Mouse (Mus musculus) layer of hippocampus, adult 9-10 months (tissue): Measurements from ENCODE around the gene Snrnp35.
"Not testable (repeated sequence)": the region's sequence is repeated elsewhere in the genome, so short reads cannot be mapped to it uniquely, and the experiment has no call there.

ENCODE experiments used
- DNase-seq: peaks from one replicate; pipeline ENCODE4 v3.0.0; 2022; ENCODE audit warnings: low spot score

Gene Snrnp35

DNA sequence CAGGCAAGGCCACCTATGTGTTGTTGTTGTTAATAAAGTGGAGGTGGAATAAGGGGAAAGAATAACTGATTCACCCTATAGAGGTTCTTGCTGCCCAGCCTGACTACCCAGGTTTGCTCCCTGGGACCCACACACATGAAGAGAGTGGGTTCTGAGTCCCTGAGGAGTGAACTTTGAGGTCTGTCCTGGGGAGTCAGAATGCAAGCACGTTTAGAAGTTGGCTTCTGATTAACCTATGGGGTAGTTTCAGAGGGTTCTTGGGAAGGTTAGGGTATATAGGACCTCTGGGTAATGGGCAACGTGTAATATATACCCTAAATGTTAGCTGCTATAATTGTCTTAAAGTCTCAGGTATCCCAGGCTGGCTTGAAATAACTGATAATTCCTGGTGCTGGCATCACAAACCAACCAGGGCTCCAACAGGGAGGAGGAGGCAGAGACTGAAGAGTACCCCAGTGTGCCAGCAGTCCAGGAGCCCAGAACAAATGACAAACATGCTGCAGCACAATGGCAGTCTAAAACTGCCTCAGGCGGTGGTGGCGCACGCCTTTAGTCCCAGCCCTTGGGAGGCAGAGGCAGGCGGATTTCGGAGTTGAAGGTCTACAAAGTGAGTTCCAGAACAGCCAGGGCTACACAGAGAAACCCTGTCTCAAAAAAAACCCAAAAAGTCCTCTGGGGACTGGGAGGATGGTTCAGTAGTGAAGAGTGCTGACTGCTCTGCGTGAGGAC is 20.5 kb upstream of the Snrnp35 start:
- no peak for DNase-seq

DNA sequence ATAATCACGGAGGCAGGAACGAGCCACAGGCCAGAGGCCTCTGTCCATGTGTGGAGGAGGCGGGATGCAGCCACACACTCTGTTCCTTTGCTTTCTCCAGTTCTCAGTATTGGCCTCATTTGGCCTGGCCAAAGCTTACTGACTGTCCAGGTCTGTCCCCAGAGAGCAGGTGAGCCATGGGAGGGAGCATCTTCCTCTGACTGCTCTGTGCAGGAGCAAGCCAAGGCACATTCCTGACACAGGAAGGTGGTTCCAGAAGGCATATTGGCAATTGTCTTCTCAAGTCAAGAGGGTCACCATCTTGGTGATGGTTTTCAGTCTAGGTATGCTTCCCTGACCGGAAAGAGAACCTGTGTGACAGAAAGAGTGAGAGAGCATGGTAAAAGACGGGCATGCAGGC is 19.5 kb upstream of the Snrnp35 start:
- DNase-seq: no peak

DNA sequence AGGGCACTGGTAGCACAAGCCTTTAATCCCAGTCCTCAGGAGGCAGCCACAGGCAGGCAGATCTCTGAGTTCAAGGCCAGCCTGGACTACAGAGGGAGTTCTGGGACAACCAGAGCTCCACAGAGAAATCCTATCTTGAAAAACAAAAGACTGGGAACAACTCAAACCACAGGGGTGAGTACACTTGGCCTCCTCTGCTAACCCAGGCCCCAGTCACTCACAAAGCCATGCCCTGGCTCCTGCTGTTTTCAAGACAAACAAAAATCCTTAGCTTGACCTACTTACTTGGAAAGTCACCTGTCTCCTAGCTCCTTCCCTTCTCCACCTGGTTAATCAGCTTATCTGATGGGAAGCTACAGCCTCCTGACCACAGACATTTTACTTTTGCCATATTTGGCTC is 18.0 kb upstream of the Snrnp35 start:
- DNase-seq: no peak

DNA sequence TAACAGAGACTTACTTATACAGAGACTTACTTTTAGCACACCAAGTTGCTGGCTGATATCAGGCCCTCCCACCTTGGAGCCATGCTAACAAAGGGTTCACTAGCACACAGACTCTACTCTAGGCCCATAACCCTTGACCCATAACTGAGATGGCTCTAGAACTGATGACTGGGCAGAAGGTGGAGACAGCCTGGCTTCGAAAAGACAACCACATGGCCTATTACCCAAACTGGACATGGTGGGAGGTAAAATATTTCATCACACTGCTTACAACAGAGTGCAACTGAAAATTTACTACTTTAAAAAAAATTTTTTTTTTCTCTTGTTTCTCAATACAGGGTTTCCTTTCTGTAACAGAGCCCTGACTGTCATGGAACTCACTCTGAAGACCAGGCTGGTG is 15.2 kb upstream of the Snrnp35 start:
- no peak for DNase-seq

DNA sequence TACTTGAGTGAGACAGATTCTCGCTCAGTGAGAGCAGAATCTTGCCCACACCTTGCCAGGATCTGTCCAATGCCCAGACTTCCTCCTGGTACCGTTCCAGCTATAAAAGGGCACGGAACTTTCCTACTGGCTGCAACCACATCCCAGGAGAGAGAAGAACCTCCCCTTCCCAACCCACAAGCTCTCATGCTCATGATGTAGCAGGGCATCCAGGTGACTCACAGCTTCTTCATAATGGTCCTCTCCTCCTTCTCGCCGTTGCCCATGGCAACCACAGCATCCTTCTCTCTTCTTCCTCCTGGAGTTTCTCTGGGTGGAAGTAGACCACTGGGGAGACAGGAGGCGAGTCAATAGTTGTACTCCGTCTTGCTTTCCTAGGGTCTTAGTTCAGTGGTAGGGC is 14.6 kb upstream of the Snrnp35 start:
- no peak for DNase-seq

DNA sequence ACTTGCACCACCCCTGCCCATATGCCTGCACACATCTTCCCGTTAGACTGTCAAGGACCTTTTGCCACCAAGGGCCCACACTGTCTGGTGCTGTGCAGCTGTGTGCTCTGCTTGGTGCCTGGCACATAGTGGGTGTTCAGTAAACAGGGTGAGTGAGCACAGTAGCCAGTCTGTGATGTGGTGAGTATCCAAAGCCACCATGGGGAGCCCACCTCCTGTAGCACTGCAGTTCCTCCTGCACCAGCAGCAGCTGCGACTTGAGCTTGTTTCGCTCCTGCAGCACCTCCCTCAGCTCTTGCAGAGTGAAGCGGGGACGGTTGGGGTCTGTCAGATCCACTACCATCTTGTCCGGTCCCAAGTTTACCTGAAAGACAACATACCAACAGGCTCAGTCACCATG is 13.4 kb upstream of the Snrnp35 start:
- DNase-seq: no peak

DNA sequence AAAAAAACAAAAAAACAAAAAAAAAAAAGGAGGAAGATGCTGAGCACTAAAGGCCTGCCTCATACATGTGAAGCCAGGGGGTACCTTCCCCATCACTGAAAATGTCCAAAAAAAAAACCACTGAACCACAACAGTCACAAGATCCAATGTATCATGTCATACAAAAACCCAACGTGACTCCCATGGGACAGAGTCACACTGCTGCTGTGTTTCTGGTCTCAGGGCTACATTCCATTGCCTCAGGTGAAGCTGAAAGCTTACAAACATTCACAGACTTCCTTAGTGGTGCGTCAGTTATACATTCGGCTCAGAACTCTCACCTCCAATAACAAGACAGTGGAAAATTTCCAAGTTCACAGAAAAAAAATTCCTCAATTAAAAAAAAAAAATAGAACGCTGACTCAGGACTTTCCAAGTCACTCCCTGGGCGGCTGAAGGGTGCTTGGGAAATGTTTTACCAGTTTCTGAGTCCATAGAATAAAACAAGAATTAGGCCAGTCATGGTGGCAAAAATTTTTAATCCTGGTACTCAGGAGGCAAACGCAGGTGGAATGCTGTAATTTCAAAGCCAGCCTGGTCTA is 12.3 kb upstream of the Snrnp35 start:
- DNase-seq: no peak

DNA sequence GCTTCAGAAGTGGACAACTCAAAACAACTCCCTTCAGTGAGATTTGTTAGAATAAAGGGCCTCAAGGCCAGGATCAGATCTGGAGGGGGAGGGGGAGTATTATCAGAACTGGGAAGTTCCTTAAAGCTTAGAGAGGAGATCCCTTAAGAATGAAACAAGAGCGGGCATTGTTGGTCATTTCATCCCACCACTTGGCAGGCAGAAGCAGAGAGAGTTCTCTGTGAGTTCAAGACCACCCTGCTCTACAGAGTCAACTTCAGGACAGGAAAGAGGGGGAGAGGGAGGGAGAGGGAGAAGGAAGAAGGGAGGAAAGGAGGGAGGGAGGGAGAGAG is 4.1 kb upstream of the Snrnp35 start:
- no peak for DNase-seq

DNA sequence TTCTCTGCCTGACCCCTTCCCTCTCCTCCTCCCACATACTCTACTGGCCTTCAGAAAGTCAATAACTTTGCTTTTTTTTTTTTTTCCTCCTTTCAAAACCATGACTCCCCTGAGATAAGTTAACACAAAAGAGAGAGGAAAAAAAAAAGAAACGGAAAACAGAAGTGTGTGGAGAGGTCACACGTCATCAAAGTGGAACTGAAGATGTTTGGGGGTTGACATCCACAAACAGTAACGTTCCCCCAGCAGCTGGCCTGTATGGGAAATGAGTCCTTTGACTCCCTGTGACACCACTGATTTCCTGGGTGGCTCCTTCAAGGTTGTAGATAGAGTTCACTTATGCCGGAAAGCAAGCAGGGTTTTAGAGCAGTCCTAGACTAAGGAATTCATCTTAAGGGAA is 2.8 kb upstream of the Snrnp35 start:
- no peak for DNase-seq

DNA sequence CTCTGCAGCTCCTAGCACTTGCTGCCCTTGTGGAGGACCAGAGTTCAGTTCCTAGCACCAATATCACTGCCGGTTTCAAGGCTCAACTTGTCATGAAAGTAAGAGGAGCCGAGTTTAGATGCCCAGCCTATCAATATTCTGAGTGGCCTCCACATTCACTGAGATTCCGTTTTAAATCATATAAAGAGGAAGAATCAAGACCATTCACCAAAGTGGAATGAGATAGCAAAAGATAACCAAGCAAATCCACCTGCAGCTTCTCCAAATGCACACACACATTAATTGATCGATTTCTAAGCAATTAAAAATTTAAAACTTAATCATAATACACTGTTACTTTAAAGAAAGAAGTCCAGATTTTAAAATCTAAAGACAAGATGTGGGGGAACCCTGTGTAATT is 1.2 kb upstream of the Snrnp35 start:
- no peak for DNase-seq

DNA sequence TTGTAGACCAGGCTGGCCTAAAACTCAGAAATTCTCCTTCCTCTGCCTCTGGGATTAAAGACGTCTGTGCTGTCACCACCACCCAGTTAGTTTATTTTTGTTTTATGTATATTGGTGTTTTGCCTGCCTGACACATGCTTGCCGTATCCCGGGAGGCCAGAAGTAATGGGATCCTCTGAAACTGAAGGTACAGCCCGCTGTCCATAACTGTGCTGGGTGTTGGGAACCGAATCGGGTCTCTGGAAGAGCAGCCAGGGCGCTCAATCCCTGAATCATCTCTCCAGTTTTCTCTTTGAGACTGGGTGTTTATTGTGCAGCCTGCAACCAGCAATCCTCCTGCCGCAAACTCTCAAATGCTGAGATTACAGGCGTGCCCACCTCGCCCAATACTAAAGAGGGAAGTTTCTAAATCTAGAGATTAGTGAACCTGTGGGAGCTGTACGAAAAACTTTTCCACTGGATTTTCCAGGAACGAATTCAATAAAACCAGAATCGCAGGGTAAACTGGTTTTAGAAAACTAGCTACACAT is 433 bp upstream of the Snrnp35 start:
- no peak for DNase-seq

DNA sequence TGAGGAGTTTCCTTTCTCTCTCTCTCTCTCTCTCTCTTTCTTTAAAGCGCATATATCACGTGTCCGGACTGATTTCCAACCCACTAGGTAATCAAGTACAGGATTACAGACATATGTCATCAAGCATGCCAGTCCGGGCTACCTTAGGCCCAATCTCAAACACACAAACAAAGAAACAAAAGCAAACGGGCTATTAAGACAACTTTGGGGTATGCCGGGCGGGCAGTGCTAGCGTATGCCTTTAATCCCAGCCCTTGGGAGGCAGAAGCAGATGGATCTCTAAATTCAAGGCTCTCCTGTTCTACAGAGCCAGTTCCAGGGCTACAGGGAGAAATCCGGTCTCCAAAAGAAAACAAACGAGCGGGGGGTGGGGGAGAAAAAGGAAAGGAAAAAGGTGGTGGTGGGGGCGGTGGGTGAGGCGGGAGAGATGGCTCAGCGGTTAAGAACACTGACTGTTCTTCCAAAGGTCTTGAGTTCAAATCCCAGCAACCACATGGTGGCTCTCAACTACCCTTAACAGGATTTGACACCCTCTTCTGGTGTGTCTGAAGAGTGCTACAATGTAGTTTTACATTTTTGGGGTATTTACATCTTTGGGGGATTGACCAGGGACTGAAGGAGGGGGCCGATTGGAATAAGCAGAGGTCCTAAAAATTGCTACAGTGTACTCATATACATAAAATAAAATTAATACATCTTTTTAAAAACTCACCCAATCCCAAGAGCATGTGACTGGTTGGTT is 892 bp downstream of the Snrnp35 start:
- no peak for DNase-seq

DNA sequence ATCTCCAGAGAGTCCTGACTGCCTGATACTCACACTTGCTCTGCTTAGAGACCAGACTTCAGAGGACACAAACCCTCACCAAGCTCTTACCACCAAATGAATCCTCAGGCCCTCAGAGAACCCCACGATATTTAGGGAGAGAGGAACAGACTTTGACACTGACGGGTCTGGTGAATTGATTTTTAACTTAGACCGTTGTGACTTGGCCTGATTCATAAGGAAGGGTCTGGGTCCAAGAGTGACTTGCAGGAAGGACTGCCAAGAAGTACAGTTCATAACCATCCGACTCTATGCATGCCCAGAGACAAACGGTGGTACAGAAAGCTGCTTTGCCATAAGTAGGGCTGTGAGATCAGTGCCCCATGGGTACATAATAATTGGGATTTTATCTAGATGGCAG is 2.7 kb downstream of the Snrnp35 start:
- no peak for DNase-seq

DNA sequence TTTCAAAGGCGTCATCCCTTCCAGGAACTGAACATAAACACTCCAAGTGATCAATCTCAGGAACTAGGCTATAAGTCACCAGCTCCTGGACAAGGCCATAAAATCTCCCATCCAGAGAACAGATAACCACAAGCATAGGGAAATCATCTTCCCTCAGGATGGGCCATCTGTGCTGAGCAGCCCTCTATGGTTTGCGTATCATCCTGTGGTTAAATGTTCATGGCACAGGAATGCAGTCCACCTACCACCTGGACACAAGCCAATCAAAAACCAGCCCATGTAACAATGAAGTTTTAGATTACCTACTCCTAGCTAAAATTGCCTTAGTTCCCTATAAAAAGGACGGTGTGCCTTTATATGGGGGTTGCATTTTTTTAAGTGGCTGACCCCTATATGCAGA is 6.0 kb downstream of the Snrnp35 start:
- no peak for DNase-seq

DNA sequence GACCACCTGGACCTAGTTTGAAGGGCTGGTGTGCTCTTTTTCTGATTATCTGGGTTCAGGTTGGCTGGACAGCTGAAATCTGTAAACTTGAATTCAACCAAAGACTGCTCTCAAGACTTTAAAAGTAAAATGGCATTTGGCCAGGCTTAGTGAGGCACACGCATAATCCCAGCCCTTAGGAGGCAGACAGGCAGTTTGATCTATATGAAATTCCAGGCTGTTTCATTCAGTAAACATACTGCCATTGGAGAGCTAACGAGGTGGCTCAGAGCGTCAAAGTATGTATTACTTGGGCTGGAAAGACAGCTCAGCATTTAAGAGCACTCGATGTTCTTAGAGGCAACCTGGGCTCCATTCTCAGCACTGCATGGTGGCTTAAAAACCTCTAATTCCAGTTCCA is 8.8 kb downstream of the Snrnp35 start:
- no peak for DNase-seq

DNA sequence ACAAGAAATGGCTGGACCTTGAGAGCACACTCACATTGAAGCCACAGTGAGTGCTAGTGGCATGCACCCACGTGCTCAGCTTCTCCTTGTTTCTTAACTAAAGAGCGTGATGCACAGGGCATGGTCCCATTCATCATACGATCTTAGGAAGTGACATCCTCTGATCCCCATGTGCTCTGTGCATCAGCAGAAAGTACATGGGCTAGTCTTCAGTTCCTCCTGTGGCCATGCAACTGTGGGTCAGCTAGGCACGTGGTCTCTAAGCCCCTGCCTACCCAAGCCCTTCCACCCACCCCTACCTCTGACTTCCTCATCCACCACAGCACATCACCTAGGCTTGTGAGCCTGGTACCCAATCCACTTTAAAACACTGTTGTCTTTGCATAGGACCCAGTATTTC is 9.7 kb downstream of the Snrnp35 start:
- no peak for DNase-seq

DNA sequence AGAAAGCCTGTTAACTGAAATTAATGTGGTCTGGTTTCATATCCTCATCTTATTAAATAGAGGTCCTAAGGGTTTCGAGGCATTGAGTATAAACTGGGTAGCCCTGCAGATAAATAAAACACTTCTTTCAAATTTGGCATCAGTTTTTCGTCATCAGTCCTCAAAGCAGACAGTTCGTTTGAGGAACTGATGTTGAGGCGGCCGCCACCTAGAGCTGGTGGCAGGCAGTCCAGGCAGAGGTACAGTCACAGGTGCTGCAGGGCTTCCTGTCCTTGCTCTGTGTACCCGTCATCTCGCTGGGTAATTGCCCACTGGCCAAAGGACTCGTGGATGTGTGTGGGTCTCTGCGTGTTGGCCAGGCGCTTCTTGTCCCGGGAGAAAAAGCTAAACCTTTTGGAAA is 10.5 kb downstream of the Snrnp35 start:
- no peak for DNase-seq

DNA sequence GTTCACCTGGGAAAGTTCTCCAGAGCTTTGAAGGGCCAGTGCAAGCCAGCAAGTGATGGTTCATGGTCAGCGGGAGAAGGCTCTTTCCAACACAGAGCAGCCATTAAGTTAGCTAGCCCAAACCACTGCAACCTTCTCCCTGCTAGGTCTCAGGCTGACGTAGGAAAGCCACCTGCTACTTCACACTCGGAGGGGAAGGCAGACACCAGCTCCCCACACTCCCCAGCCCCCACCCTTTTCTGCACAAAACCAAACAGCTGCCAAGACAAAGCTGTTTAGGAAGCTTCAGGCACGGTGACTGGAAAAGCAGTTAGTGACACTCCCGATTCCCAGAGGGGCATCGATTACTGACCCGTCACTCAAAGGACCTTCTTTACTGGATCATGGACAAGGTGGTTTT is 12.6 kb downstream of the Snrnp35 start:
- no peak for DNase-seq

DNA sequence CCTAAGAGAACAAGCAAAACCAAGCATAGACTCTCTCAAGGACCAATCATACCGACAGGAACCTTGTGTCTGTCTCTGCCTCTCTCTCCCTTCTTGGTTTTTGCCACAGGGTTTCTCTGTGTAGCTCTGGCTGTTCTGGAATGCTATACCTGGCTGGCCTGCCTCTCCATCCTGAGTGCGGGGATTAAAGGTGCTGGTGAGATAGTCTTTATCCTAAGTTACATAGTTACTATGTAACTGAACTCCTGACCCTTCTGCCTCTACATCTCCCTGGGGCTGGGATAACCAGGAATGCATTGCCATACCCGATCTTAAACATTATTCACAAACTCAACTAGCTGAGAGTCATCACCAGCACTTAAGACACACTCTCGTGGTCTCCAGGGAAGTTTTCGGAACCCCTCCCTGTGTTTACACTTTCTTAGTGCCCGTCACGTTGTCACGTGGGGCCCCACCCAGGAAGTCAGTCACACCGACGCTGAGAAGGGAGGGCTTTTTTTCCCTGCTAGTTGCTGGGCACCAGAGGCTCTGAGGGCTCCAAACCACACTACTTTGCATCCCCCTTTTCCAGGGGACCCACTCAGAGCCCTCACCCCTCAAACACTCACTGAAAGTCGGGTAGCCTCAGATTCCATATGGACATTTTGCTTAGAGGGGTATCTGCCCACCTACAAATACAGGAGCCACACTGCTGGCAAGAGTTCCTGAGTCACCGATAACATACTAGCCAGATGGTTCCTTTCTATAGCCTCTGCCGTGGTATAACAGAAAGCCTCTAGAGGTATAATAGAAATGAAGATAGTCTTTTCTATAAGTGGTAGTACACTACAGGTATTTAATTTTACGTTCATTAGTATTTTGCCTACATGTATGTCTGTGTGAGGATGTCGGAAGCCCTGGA is 13.9 kb downstream of the Snrnp35 start:
- DNase-seq: no peak

DNA sequence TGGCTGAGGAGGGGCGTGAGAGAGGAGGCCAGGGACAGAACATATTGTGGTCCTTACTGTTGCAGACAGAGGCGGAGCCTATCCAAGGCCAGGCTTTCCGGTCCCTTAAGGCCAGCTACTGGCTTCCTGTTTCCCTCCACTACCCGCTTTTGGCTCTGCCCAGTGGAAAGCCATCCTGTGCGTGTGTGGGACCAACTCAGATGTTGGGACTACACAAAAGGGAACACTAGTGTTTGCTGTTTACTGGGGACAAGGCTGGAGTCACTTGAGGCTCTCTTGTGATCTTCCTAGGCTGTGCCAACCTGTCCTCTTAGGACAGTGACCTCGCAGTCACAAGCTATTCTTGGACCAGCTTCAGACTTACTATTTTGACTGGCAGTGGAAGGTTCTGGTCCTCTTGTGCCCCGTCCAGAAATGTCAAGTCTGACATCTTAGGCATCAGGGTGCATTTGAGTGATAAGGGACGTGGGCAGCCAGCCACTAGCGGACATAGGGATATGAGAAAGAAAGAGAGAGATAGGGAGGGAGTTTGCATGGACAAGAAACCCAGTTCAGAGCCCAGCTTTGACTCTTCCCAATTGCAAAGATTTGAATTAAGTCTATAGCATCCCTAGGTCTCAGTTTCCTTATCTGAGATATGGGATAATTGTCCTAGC is 15.4 kb downstream of the Snrnp35 start:
- DNase-seq: no peak

DNA sequence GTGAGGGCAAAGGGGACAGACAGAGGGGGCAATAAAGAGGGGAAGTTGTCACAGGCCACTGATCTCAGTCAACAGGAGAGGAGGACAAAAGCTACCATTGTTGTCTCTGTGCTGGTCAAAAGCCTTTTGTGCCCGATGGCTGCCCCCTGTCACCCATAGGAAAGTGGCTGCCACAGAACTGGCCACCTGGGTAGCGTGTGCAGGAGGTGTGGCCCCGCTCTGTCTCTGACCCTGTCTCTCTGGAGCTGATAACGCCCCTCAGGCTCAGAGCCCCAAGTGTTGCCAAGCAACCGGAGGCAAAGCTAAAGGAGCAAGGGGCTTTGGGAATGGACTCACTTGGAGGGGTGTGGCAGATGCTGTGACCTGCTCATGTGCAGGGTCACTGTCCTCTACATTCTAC is 16.1 kb downstream of the Snrnp35 start:
- DNase-seq: no peak

DNA sequence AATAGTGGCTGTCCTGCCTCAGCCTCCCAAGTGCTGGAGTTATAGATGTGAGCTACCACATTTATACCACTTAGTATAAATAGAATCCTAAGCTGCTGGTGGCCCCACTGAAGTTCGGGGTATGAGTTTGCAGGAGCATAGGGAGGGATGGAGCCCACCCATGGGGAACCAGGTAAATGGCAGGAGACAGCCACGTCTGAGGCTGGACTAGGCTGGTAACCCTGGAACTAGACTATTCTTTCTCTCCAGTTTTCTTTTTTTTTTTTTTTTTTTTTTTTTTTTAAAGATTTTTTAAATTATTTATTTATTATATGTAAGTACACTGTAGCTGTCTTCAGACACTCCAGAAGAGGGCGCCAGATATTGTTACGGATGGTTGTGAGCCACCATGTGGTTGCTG is 17.1 kb downstream of the Snrnp35 start:
- not testable (repeated sequence) for DNase-seq
